Mouse (Mus musculus): ENCODE data around the gene Spag6l.
"Not testable (repeated sequence)": the region's sequence is repeated elsewhere in the genome, so short reads cannot be mapped to it uniquely, and the experiment has no call there.

The Spag6l gene

GRCm38 (mm10) chr16:16828757-16829615, at the start of gene Spag6l:
TSS of gene Spag6l (minus strand) at chr16:16829456.
- DNase-seq: peak; percentile 70

- no peak for DNase-seq
Observed at GRCm38 (mm10) chr16:16879025-16879424, 49.8 kb upstream of the Spag6l start.

DNA sequence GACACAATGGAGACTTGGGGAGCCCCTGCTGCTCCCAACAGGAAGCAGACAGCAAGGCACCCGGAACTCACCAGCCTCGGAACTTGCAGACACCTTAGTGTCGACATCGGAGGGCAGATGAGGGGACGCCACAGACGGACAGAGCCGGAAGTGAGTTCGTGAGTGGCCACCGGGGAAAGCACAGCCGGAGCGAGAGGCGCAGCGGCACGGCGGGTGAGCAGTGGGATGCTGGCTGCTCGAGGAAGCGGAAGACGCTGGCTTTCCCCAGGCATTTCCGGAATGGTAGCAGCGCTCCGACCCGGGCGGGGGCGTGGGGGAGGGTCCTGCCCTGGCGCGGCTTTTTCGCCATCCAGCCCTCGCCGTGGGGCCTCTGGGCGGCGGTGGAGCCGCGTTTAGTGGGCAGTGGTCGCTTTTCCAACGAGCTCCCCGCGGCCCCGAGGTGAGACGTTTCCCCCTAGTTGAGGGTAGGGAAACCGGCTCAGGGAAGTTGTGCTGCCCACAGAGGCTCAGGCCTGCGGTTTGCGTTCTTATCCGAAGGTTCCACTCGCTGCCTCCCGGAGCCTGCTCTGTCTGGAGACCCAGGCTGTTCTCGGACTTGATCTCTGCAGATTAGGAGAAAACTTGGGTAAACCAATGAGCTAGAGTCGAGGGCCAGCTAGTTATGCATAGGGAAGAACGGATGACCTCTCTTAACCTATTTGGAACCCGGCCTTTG, 41.5 kb upstream of the Spag6l start, which contains the start of the genes Top3b and Vpreb1:
TSS of gene Top3b (plus strand) at position 120 of the 715 bp plus-strand sequence.
TSS of gene Vpreb1 (minus strand) at position 227 of the 715 bp plus-strand sequence.
- peak; percentile 93 for DNase-seq

- DNase-seq: peak; percentile 15
Observed at GRCm38 (mm10) chr16:16870241-16870616, 41.0 kb upstream of the Spag6l start.

DNA sequence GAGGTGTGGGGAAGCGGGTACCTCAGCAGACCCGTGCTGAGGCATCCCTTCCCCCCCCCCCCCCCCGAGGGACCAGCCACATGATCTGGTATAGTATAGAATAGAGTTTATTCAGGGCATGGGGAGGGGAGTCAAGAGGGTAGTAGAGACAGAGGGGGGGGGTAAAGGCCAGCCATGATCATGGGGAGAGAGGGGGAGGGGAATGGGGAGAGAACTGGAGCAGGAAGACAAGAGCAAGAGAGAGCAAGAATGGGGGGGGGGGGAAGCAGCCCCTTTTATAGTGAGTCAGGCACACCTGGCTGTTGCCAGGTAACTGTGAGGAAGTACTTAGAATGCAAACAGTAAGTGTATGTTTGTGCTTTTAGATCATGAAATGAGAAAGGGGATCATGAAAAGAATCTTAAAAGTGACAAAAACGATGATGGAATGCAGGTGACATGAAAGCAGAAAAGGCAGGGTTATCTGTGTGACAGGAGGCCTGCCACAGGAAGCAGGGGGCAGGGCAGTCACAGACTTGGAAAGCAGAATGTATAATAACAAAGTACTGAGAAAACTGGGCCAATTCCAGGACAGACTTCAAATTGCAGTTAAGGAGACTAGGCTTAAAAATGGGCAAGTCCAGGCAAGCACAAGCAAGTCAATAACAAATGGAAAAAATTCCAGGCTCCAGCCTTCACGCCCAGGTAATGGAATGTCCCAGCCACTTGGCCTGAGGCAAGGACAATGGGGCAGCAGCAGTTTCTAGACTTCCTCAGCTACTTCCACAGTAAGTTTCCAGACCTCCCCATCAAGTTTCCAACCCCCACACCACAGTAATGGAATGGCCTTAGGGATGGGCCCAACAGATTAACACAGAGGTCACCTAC, 36.7 kb upstream of the Spag6l start:
- peak; percentile 65 for DNase-seq

DNA sequence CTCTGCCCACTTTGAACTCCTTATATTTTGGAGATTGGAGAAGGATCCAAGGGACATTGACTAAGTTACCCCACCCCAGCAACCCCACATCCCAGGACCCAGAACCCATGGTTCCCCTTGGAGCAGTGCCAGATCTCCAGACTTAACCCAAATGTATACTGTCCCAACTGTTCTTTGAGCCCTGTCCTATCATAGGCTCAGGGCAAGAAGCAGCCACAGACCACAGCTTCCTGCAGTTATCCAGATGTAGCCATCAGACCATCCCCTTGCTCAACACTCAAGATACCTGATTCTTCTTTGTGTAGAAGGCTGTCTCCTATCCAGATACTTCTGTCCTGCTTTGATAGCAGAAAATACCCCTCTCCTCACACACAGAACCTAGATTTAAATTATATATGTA, 36.0 kb upstream of the Spag6l start:
- no peak for DNase-seq

DNA sequence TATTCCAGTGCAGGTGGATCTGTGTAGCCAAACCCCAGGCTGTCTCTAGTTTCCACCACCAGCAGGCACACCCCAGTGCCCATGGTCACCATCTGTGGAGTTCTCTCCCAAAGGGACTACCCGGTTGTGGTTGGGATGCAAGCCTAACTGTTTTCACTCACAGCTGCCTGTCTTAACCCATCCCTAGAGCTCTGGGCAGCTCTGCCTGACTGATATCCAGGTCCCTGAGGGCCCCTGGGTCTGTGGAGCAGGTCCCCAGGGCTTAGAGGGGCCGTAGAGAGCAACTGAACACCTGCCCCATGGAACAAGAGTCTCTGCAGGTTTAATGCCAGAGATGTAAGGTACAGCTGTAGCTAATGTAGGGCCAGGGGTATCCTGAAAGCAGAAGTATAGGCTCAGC, 34.7 kb upstream of the Spag6l start, which contains the start of gene Igll1:
TSS of gene Igll1 (minus strand) at position 8 of the 400 bp plus-strand sequence.
- no peak for DNase-seq

DNA sequence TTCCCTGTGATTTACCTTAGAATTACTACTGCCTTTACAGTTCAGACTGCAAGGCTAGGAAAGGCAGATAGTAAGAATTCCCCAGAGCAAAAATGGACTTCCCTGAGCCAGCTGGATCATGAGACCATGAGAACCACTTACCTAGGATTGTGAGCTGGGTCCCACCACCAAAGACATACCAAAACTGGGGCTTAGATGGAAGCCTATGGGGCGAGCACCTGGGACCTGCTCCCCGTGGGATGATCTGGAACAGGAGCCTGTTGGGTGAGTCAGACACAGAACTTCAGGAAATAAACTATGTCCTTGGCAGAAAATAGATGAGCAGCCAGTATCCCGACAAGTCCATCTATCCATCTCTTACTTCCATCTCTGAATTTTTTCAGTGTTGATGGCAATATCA, 33.0 kb upstream of the Spag6l start:
- no peak for DNase-seq

- no peak for DNase-seq
Observed at GRCm38 (mm10) chr16:16856731-16857476, 27.6 kb upstream of the Spag6l start.

DNA sequence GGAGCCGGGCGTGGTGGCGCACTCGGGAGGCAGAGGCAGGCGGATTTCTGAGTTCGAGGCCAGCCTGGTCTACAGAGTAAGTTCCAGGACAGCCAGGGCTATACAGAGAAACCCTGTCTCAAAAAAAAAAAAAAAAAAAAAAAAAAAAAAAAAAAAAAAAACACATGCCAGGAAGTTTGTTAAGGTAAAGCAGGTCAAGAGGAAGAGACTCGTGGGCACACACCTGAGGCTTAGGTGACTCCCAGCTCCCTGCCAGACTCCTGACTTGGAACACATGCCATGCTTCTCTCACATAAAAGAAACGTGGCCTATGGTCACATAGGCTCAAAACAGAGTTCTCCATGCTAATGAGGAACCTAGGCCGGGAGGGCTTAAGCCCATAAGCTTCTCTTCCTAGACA, 26.8 kb upstream of the Spag6l start:
- not testable (repeated sequence) for DNase-seq

GRCm38 (mm10) chr16:16855541-16855940, 26.3 kb upstream of the Spag6l start:
- no peak for DNase-seq

- peak; percentile 80 for DNase-seq
Observed at GRCm38 (mm10) chr16:16854836-16855235, 25.6 kb upstream of the Spag6l start.

DNA sequence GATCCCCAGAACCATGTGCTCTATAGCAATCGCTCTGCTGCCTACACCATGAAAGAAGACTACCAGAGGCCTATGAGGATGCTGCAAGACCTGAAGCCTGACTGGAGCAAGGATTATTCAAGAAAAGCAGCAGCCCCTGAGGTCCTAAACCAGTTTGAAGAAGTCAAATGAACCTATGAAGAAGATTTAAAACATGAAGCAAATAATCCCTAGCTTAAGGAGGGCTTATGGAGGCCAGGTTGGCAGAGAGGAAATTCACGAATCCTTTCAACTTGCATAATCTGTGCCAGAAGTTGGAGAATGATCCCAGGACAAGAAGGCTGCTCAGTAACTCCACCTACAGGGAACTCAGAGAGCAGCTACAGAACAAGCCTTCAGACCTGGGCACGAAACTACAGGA, 23.2 kb upstream of the Spag6l start:
- DNase-seq: no peak

- DNase-seq: no peak
Observed at GRCm38 (mm10) chr16:16849196-16849595, 19.9 kb upstream of the Spag6l start.

DNA sequence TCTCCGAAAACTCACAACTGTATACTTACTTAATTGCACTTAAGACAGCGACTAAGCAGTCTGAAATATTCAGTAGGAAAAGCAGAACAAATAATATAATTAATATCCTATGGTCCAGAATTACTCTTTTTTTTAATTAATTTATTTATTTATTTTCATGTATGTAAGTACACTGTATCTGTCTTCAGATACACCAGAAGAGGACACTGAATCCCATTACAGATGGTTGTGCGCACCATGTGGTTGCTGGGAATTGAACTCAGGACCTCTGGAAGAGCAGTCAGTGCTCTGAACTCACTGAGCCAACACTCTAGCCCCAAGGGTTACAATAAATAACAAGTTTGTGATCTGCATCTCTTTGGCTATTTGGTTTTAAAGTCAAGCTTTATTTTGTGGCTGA, 415 bp upstream of the Spag6l start:
- DNase-seq: no peak

- no peak for DNase-seq
Observed at GRCm38 (mm10) chr16:16826223-16826622, 3.0 kb downstream of the Spag6l start.

GRCm38 (mm10) chr16:16825476-16825875, 3.8 kb downstream of the Spag6l start:
- DNase-seq: no peak

GRCm38 (mm10) chr16:16806325-16806724, 22.9 kb downstream of the Spag6l start:
- no peak for DNase-seq

Measured in kidney, postnatal 10 days (tissue).